Mouse (Mus musculus): Measurements from ENCODE around the gene Gm11114. TPM values are rescaled to one million over a fixed set of nuclear protein-coding genes. Genes with fewer than 3 reads are reported as not detected.

Gene Gm11114
- polyA plus RNA-seq, 1 experiment from 2014 or later, result not detected

DNA sequence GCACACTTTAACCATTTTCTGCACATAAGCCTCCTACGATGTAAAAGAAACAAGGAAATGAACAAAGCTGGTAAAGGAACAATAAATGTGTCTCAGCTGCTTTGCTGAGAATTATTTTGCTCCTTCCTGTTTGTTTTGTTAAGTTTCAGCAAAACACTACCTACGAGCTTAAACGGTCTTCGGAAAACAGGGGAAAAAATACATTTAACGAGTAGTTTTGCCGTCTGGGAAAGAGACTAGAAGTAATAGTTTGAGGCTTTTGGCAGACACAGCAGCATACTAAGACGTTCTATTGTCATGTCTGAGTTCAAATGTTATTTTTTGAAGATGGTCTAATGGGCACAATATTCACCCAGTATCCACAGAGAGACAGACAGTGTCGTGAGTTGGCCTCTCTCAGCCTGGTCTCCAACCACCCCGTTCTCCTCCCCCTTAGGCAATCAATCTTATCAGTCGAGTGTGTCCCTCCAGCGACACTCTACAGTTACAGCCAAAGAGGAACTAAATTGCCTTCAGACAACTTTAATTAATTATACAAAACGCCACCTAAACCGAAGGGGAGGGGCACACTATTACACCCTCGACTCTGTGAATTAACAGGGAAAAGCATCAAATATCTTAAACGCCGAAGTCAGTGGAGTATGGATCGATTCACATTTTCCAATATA lies 12.8 kb downstream of the Gm11114 start:
- peaks cover 21% of the 10 kb centered on the region for H3K27me3 ChIP-seq (ENCODE audit: control insufficient read depth, insufficient read depth, low read length)
- no peak overlapping the region for H3K27ac ChIP-seq (replicated peaks; ENCODE audit: low read depth, low read length)
- no peak overlapping the region for H3K9ac ChIP-seq (ENCODE audit: low read length)
- no peak overlapping the region for H3K4me2 ChIP-seq (ENCODE audit: low read depth, severe bottlenecking)
- WGBS, result 36% methylated on average over 17 of the region's 17 CpGs
- H3K4me3 ChIP-seq (ENCODE audit: low read depth, low read length), result no peak overlapping the region; the same call in 1 of the 2 replicates
- no peak for ATAC-seq (ENCODE audit: insufficient number of reproducible peaks, low FRiP score, low TSS enrichment, low read depth)
- 0 out of 2 replicates have a peak, but pooled peaks cover 3% of the 10 kb centered on the region for H3K4me1 ChIP-seq (ENCODE audit: control insufficient read depth, insufficient read depth, low read length)
- no peak for DNase-seq (ENCODE audit: low spot score)
- no peaks in the 10 kb centered on the region for H3K36me3 ChIP-seq (ENCODE audit: control insufficient read depth, insufficient read depth, low read length)
- H3K9me3 ChIP-seq (ENCODE audit: control insufficient read depth, low read length), result no peaks in the 10 kb centered on the region

DNA sequence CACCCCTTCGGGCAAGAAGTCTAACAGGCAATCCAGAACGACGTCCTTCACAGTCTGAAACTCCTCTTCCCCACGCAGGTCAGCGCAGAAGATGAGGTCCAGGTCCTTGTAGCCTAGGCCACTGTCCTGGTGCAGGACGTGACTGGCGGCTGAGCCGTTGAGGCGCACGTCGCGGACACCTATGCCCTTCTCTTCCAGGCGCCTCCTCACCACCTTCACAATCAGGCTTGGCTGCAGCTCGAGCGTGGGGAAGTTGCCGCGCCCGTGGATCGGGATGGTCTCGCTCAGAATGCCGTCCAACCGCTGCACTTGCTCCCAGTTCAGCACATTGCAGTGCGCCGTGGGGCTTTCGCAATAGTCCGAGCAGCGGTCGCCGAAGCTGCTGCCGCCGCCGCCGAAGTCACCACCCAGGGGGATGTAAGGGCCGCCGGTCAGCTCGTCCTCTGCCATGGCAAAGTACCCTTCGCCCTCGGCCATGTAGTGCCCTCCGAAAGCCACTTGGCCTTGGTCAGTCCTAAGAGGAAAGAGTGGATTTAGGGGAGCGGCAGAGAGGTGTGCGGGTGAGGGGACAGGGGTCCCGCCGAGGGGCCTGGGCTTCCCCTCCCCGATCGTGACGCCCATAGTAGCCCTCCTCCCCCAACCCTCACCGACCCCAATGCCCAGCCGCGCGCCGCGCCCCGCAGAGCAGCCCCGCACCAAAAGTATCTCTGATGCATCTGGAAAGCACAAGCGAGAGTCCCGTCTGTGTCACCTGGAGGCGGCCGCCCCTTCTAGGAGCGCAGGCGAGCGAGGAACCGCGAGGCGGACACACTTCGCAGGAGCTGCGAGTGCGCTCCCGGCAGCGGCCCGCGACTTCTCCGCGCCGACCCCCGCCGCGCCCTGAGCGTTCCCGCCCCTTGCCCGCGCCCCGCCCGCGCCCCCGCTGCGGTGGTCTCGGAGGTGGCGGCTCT lies 14.0 kb downstream of the Gm11114 start:
- H3K27me3 ChIP-seq (ENCODE audit: control insufficient read depth, insufficient read depth, low read length), result peaks cover 21% of the 10 kb centered on the region
- H3K27ac ChIP-seq (replicated peaks; ENCODE audit: low read depth, low read length), result no peak overlapping the region
- H3K4me3 ChIP-seq (ENCODE audit: low read depth, low read length), result peak overlapping the region; percentile 59
- no peaks in the 10 kb centered on the region for H3K9me3 ChIP-seq (ENCODE audit: control insufficient read depth, low read length)
- 0 out of 2 replicates have a peak, but pooled peaks cover 3% of the 10 kb centered on the region for H3K4me1 ChIP-seq (ENCODE audit: control insufficient read depth, insufficient read depth, low read length)
- peak overlapping the region; percentile 89 for H3K4me2 ChIP-seq (ENCODE audit: low read depth, severe bottlenecking)
- DNase-seq (ENCODE audit: low spot score) (peak; percentile 65), ATAC-seq (ENCODE audit: insufficient number of reproducible peaks, low FRiP score, low TSS enrichment, low read depth) (peak; percentile 41)
- under 1% methylated on average over 81 of the region's 88 CpGs for WGBS
- H3K9ac ChIP-seq (ENCODE audit: low read length), result 0 out of 2 replicates have a peak overlapping the region, but pooled peaks have one; percentile 12
- H3K36me3 ChIP-seq (ENCODE audit: control insufficient read depth, insufficient read depth, low read length), result no peaks in the 10 kb centered on the region

DNA sequence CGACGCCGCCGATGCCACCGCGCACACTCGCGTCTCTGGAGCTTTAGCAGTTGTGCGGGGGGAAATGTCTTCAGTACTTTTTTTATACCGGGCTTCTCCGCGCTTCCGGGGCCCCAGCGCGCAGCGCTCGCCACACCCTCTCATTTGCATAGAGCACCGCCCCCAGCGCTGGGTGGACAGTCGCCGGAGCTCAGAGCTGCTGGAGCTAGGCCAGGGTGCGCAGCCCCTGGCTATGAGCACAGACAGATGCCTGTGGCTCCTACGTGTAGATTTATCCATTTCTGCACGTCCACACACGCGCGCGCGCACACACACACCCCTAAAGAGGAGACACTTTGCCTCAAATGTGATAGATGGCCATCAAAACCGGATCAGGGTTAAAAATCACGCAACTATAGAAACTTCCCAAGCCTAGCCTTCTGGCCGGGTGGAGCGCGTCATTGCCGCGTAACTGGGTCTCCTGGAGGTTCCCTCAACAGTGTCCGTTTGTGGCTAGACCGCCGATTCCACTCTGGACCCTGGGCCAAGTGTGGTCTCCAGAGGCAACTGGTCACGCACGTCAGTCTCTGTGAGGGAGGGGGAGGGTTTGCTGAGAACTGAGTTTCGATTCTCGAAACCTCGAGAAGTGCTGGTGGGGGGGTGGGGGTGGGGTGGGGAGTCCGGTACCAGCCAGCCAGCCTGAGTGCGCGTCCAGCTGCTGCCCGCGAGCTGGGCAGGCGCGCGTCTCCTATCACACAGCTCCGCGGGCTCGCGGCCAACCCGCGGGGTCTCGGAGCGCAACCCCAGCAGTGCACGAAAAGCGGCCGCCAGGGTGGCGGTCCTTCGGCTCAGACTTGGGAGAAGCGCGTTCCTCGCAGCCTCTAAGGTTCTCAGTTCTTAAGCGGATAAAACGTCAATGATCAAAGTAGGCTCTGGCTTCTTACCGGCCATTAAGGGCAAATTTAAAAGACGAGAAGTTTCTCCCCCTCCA lies 15.0 kb downstream of the Gm11114 start, which contains the start of gene Tent5a:
Tent5a (minus strand) TSS at position 107 of the 970 bp plus-strand sequence.
- 0 out of 2 replicates have a peak, but pooled peaks cover 3% of the 10 kb centered on the region for H3K4me1 ChIP-seq (ENCODE audit: control insufficient read depth, insufficient read depth, low read length)
- ATAC-seq (ENCODE audit: insufficient number of reproducible peaks, low FRiP score, low TSS enrichment, low read depth) (peak; percentile 86), DNase-seq (ENCODE audit: low spot score) (peak; percentile 82)
- H3K4me3 ChIP-seq (ENCODE audit: low read depth, low read length), result peak within 1 kb of the TSS; percentile 59
- peaks cover 21% of the 10 kb centered on the region for H3K27me3 ChIP-seq (ENCODE audit: control insufficient read depth, insufficient read depth, low read length)
- peak within 1 kb of the TSS; percentile 45 for H3K9ac ChIP-seq (ENCODE audit: low read length)
- H3K4me2 ChIP-seq (ENCODE audit: low read depth, severe bottlenecking), result peak within 1 kb of the TSS; percentile 89
- no peaks in the 10 kb centered on the region for H3K36me3 ChIP-seq (ENCODE audit: control insufficient read depth, insufficient read depth, low read length)
- H3K27ac ChIP-seq (replicated peaks; ENCODE audit: low read depth, low read length), result no peak within 1 kb of the TSS
- WGBS, result under 1% methylated on average over 66 of the region's 72 CpGs
- H3K9me3 ChIP-seq (ENCODE audit: control insufficient read depth, low read length), result no peaks in the 10 kb centered on the region

DNA sequence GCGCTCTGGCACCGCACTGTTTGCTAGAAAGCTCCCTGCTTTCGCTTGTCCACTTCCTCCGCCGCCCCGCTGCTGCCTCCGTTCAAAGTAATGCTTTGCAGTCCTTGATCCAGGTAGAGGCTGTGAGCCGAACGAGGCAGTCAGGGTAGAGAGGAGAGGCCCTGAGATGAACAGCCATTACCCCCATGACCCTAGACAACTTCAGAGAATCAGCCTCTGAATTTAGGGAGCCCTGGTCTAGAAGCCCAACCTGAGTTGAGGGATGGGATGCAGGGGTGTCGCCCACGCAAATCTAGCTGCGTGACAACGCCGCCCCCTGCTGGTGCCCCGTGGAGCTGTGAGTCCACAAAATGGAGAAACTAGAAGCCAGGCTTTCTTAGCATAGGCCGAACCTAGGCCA lies 15.7 kb downstream of the Gm11114 start:
- Histone ChIP-seq H3K9me3 (ENCODE audit: control insufficient read depth, low read length) (no peaks in the 10 kb centered on the region), H3K27me3 (ENCODE audit: control insufficient read depth, insufficient read depth, low read length) (peaks cover 21% of the 10 kb centered on the region), H3K27ac (replicated peaks; ENCODE audit: low read depth, low read length) (no peak overlapping the region), H3K4me1 (ENCODE audit: control insufficient read depth, insufficient read depth, low read length) (0 out of 2 replicates have a peak, but pooled peaks cover 3% of the 10 kb centered on the region), H3K4me3 (ENCODE audit: low read depth, low read length) (peak overlapping the region; percentile 59), H3K4me2 (ENCODE audit: low read depth, severe bottlenecking) (peak overlapping the region; percentile 89), H3K9ac (ENCODE audit: low read length) (peak overlapping the region; percentile 45), H3K36me3 (ENCODE audit: control insufficient read depth, insufficient read depth, low read length) (no peaks in the 10 kb centered on the region)
- peak; percentile 40 for ATAC-seq (ENCODE audit: insufficient number of reproducible peaks, low FRiP score, low TSS enrichment, low read depth)
- peak; percentile 95 for DNase-seq (ENCODE audit: low spot score)
- 2% methylated on average over 16 of the region's 16 CpGs for WGBS

GRCm38 (mm10) chr9:85331521-85331920 lies 18.9 kb downstream of the Gm11114 start:
- peaks cover 6% of the 10 kb centered on the region; the same call in 1 of the 2 replicates for H3K27me3 ChIP-seq (ENCODE audit: control insufficient read depth, insufficient read depth, low read length)
- H3K4me2 ChIP-seq (ENCODE audit: low read depth, severe bottlenecking), result no peak overlapping the region
- no peak overlapping the region for H3K27ac ChIP-seq (replicated peaks; ENCODE audit: low read depth, low read length)
- 0 out of 2 replicates have a peak, but pooled peaks cover 3% of the 10 kb centered on the region for H3K4me1 ChIP-seq (ENCODE audit: control insufficient read depth, insufficient read depth, low read length)
- H3K36me3 ChIP-seq (ENCODE audit: control insufficient read depth, insufficient read depth, low read length), result no peaks in the 10 kb centered on the region
- no peak overlapping the region for H3K9ac ChIP-seq (ENCODE audit: low read length)
- H3K9me3 ChIP-seq (ENCODE audit: control insufficient read depth, low read length), result no peaks in the 10 kb centered on the region
- H3K4me3 ChIP-seq (ENCODE audit: low read depth, low read length), result no peak overlapping the region
- DNase-seq (ENCODE audit: low spot score) (no peak), ATAC-seq (ENCODE audit: insufficient number of reproducible peaks, low FRiP score, low TSS enrichment, low read depth) (no peak)
- 80% methylated on average over 2 of the region's 2 CpGs for WGBS

DNA sequence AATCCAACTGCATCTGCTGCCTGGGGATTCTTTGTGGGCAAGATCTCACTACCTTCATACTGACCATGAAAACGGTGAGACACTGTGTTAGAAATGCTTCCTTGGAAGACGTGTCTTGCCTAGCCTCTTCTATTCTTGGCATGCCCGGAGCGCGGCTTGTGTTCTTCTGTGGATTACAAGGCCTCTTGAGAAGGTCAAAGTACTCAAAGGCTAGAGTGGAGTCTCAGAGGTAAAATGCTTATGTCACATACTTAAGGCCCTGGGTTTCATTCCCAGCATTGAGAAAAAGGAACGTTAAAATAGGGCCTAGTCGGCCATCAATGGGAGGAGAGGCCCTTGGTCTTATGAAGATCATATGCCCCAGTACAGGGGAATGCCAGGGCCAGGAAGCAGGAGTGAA lies 23.5 kb downstream of the Gm11114 start:
- DNase-seq (ENCODE audit: low spot score) (no peak), ATAC-seq (ENCODE audit: insufficient number of reproducible peaks, low FRiP score, low TSS enrichment, low read depth) (no peak)
- Histone ChIP-seq H3K4me3 (ENCODE audit: low read depth, low read length) (no peak overlapping the region), H3K27me3 (ENCODE audit: control insufficient read depth, insufficient read depth, low read length) (no peaks in the 10 kb centered on the region), H3K36me3 (ENCODE audit: control insufficient read depth, insufficient read depth, low read length) (no peaks in the 10 kb centered on the region), H3K4me2 (ENCODE audit: low read depth, severe bottlenecking) (no peak overlapping the region), H3K9ac (ENCODE audit: low read length) (no peak overlapping the region), H3K9me3 (ENCODE audit: control insufficient read depth, low read length) (no peaks in the 10 kb centered on the region), H3K27ac (replicated peaks; ENCODE audit: low read depth, low read length) (no peak overlapping the region), H3K4me1 (ENCODE audit: control insufficient read depth, insufficient read depth, low read length) (no peaks in the 10 kb centered on the region)
- 90% methylated on average over 7 of the region's 7 CpGs for WGBS

- no peak overlapping the region for H3K27ac ChIP-seq (replicated peaks; ENCODE audit: low read depth, low read length)
- no peaks in the 10 kb centered on the region for H3K9me3 ChIP-seq (ENCODE audit: control insufficient read depth, low read length)
- DNase-seq (ENCODE audit: low spot score) (no peak), ATAC-seq (ENCODE audit: insufficient number of reproducible peaks, low FRiP score, low TSS enrichment, low read depth) (no peak)
- no peak overlapping the region for H3K4me3 ChIP-seq (ENCODE audit: low read depth, low read length)
- no peaks in the 10 kb centered on the region for H3K27me3 ChIP-seq (ENCODE audit: control insufficient read depth, insufficient read depth, low read length)
- no peak overlapping the region for H3K9ac ChIP-seq (ENCODE audit: low read length)
- no peaks in the 10 kb centered on the region for H3K4me1 ChIP-seq (ENCODE audit: control insufficient read depth, insufficient read depth, low read length)
- H3K4me2 ChIP-seq (ENCODE audit: low read depth, severe bottlenecking), result no peak overlapping the region
- 77% methylated on average over 3 of the region's 3 CpGs for WGBS
- H3K36me3 ChIP-seq (ENCODE audit: control insufficient read depth, insufficient read depth, low read length), result no peaks in the 10 kb centered on the region
These were observed 27.7 kb downstream of the Gm11114 start for GRCm38 (mm10) chr9:85340303-85340702.
